Mouse (Mus musculus): Measurements from ENCODE around the gene Cyp3a41a. TPM values are rescaled to one million over a fixed set of nuclear protein-coding genes. Genes with fewer than 3 reads are reported as not detected.
"Not testable (repeated sequence)": the region's sequence is repeated elsewhere in the genome, so short reads cannot be mapped to it uniquely, and the experiment has no call there.

Gene Cyp3a41a
- not detected for polyA plus RNA-seq (2017; shearing (Covaris generic))

DNA sequence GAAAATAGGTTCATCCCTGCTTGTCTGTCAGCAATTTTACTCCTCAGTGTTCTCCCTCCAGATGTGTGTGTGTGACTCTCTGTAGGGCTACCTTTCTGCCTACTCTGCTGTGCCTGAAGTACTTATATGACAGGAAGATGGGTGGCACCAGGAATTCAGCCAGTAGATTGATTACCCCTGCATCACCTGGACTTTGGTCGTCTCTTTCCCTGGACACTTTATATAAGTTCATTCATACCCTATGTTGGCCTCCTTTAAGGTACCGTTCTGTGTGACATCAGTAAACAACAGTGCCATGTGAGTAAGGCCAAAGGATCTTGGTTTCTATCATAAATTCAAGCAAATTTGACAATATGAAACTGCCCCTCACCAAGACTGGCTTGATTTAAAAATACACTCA, at the start of gene Cyp3a41a:
Gene Cyp3a41a (minus strand): TSS at position 101 of the 400 bp plus-strand sequence.
- ATAC-seq = not testable (repeated sequence)

DNA sequence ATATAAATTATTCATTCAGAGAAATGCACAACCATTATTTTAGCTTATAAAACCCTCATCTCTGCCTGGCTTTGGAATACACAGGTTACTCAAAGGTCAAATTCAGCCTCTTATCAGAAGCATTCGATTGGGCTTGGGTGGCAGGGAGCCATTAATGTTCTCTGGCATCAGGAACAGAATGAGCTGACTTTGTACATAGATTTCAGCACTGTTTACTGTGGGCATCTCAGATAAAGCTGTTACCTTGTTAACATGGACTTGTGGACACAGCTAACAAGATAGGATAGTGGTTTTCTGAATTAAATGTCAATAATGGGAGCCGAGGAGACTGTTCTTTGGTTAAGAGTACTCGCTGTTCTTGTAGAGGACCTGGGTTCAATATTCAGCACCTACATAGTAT, 17.6 kb upstream of the Cyp3a41a start:
- not testable (repeated sequence) for ATAC-seq

DNA sequence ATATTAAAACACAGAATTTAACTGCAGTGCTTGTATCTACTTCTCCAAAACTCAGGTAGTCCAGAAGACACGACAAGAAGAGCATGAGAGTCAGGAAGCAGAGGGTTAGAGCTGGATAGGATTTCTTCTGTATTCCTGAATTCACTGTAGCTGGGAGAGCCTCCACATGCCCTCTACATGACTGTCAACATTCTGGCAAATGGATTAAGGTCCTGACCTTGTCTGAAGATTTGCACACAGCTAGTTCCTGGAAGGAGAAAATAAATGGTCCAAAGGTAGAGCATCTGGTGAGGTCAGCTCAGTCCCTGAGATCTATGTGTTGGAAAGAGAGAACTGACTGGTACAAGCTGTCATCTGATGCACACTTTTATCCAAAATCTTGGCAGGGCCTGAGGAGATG, 5.6 kb downstream of the Cyp3a41a start:
- ATAC-seq = not testable (repeated sequence)

DNA sequence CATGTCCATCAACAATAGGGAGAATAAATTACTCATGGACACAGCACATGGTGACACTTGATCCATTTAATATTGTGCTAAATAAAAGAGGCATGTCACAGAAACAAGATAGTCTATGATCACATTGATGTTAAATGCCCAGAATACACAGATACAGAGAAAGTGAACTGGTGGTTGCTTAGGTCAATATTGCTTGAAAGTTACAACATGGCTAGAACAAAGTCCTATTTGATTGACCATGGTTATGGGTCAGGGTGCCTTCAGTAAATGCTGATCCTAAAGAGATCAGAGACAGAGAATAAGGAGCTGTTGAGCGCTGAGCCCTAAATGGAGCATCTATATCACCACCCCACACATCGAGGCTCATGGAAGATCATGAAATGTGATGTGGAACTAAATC, 12.6 kb downstream of the Cyp3a41a start:
- not testable (repeated sequence) for ATAC-seq

DNA sequence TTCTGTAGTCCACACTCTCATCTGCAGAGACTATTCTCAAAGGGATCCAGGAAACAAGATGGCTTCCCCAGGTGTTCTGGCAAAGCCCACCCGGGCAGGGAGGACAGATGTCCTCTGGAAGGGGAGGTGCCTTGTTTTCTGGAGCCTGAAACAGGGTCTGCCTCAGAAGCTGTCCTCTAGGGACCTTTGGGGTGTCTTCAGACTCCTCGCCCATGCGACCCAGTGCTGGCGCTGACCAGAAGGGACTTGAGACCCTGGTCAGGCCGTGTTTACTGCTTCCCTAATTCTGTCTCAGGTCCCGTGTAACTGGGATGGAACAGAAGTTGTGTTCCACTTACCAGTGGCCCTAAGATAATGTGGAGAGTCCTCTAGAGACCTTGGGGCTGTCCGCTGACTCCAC, 57.9 kb downstream of the Cyp3a41a start:
- ATAC-seq = no peak

DNA sequence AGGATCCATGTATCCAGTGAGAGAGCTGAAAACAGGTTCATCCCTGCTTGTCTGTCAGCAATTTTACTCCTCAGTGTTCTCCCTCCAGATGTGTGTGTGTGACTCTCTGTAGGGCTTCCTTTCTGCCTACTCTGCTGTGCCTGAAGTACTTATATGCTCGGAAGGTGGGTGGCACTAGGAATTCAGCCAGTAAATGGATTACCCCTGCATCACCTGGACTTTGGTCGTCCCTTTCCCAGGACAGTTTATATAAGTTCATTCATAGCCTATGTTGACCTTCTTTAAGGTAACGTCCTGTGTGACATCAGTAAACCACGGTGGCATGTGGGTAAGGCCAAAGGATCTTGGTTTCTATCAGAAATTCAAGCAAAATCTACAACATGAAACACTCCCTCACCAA, 72.2 kb downstream of the Cyp3a41a start:
- ATAC-seq = no peak

Other genes starting within 250 kb of the Cyp3a41a start
- gene Cyp3a41b, start 135.4 kb downstream of the Cyp3a41a start, polyA plus RNA-seq (2017; shearing (Covaris generic)) = not detected
- not detected for gene Cyp3a44, start 85.7 kb upstream of the Cyp3a41a start, polyA plus RNA-seq (2017; shearing (Covaris generic))
- not detected for gene Cyp3a11, start 159.8 kb upstream of the Cyp3a41a start, polyA plus RNA-seq (2017; shearing (Covaris generic))